Mouse (Mus musculus): ENCODE measurements around the gene Adgrl1. TPM values are rescaled to one million over a fixed set of nuclear protein-coding genes. Genes with fewer than 3 reads are reported as not detected.
"Not testable (repeated sequence)": the region's sequence is repeated elsewhere in the genome, so short reads cannot be mapped to it uniquely, and the experiment has no call there.

The Adgrl1 gene
- polyA plus RNA-seq, 1 experiment from 2014 or later = 0.04 TPM

GRCm38 (mm10) chr8:83980250-83980649 lies 80.3 kb downstream of the Adgrl1 start:
- Histone ChIP-seq H3K4me3 (ENCODE audit: inconsistent target) (no peak overlapping the region), H3K27ac (no peak overlapping the region), H3K36me3 (ENCODE audit: inconsistent target) (peaks cover 29% of the 10 kb centered on the region), H3K79me2 (ENCODE audit: inconsistent target) (peaks cover 44% of the 10 kb centered on the region; the same call in 1 of the 2 replicates)
- 100% methylated on average over 1 of the region's 1 CpGs for WGBS (ENCODE audit: missing documents)

DNA sequence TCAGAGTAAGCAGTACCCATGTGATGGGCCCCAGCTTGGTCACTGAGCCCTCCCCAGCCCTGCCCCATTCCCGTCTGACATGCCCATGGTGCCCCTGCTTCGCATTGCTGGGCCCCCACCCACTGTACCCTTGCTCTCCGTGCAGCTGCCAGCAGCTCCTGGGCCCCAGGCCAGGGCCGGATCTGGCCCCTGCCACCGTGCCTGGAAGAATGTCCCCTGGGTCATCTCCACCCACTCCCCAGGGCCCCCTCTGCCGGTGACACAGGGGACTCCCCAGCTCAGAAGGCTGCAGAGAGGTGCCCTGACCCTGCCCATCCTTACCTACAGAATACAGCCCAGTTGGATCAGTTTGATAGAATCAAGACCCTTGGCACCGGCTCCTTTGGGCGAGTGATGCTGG lies 80.9 kb downstream of the Adgrl1 start:
- H3K79me2 ChIP-seq (ENCODE audit: inconsistent target) = peaks cover 39% of the 10 kb centered on the region; the same call in 1 of the 2 replicates
- H3K4me3 ChIP-seq (ENCODE audit: inconsistent target) = no peak overlapping the region
- 92% methylated on average over 8 of the region's 8 CpGs for WGBS (ENCODE audit: missing documents)
- H3K36me3 ChIP-seq (ENCODE audit: inconsistent target) = peaks cover 32% of the 10 kb centered on the region
- no peak overlapping the region for H3K27ac ChIP-seq

GRCm38 (mm10) chr8:83981533-83981932 lies 81.6 kb downstream of the Adgrl1 start:
- WGBS (ENCODE audit: missing documents) = 92% methylated on average over 7 of the region's 7 CpGs
- Histone ChIP-seq H3K79me2 (ENCODE audit: inconsistent target) (peaks cover 32% of the 10 kb centered on the region; the same call in 1 of the 2 replicates), H3K36me3 (ENCODE audit: inconsistent target) (peaks cover 39% of the 10 kb centered on the region), H3K27ac (no peak overlapping the region), H3K4me3 (ENCODE audit: inconsistent target) (no peak overlapping the region)

GRCm38 (mm10) chr8:83982449-83982848 lies 82.5 kb downstream of the Adgrl1 start:
- Histone ChIP-seq H3K4me3 (ENCODE audit: inconsistent target) (no peak overlapping the region), H3K36me3 (ENCODE audit: inconsistent target) (peaks cover 45% of the 10 kb centered on the region), H3K27ac (no peak overlapping the region), H3K79me2 (ENCODE audit: inconsistent target) (peaks cover 23% of the 10 kb centered on the region; the same call in 1 of the 2 replicates)
- 93% methylated on average over 4 of the region's 4 CpGs for WGBS (ENCODE audit: missing documents)

DNA sequence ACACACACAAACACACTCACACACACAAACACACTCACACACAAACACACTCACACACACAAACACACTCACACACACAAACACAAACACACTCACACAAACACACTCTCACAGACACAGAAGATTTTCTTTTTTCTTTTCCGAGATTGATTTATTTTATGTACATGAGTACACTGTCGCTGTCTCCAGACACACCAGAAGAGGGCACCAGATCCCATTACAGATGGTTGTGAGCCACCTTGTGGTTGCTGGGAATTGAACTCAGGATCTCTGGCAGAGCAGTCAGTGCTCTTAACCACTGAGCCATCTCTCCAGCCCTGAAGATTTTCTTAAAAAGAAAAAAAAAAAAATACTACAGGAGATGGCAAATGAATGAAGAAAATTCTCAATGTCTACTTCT lies 83.3 kb downstream of the Adgrl1 start:
- Histone ChIP-seq H3K36me3 (ENCODE audit: inconsistent target) (peaks cover 45% of the 10 kb centered on the region), H3K79me2 (ENCODE audit: inconsistent target) (peaks cover 15% of the 10 kb centered on the region; the same call in 1 of the 2 replicates)
- WGBS (ENCODE audit: missing documents) = 90% methylated on average over 2 of the region's 2 CpGs
- H3K4me3 ChIP-seq (ENCODE audit: inconsistent target); H3K27ac ChIP-seq: not testable (repeated sequence)

DNA sequence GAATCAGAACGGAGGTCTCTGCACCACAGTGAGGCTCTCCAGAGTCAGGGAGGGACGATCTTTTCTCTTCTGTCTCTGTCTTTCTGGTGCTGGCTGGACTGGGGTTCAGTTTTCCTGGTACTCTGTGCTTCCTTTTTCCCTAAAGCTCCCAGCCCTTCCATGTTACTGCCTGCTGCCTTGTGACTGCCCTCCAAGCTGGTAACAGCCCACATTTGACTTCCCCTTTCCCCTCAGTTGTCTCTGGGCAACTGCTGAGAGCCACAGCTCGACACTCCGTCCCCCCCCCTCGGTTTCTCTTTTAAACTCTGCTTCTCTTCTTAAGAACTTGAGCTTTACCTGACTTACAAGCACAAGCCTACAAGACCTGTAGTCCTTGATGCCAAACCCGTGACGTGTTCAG lies 89.3 kb downstream of the Adgrl1 start:
- 27% methylated on average over 6 of the region's 7 CpGs for WGBS (ENCODE audit: missing documents)

DNA sequence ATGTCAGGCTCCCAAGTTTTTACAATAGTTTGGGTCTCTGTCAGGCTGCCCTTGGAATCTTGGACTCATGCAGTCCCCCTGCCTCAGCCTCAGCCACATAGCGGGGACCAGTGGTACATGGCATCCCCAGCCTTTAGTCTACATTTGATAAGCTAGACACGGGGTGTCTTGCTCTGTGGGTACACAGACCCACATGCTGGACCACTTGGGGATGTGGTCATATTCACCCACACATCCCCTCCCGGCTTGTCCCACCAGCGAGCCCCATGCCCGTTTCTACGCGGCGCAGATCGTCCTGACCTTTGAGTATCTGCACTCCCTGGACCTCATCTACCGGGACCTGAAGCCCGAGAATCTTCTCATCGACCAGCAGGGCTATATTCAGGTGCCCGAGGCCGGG lies 90.3 kb downstream of the Adgrl1 start:
- Histone ChIP-seq H3K4me3 (ENCODE audit: inconsistent target) (no peak overlapping the region), H3K79me2 (ENCODE audit: inconsistent target) (no peaks in the 10 kb centered on the region), H3K27ac (no peak overlapping the region), H3K36me3 (ENCODE audit: inconsistent target) (peaks cover 25% of the 10 kb centered on the region)
- WGBS (ENCODE audit: missing documents) = 93% methylated on average over 14 of the region's 14 CpGs

More for the DNA sequence above, 89.3 kb downstream of the Adgrl1 start:
- no peak overlapping the region for H3K4me3 ChIP-seq (ENCODE audit: inconsistent target)
- peak overlapping the region; percentile 62 for H3K27ac ChIP-seq
- peaks cover 32% of the 10 kb centered on the region for H3K36me3 ChIP-seq (ENCODE audit: inconsistent target)
- H3K79me2 ChIP-seq (ENCODE audit: inconsistent target) = no peaks in the 10 kb centered on the region

Other genes with a start within 250 kb of the Adgrl1 start
- gene Gipc1, start 247.4 kb upstream of the Adgrl1 start, polyA plus RNA-seq (2018) = 61.6 to 92.5 TPM (median 64.4 TPM) in 3 replicates
- gene Ptger1, start 233.4 kb upstream of the Adgrl1 start, polyA plus RNA-seq (2018) = 0.59 to 8.8 TPM (median 1.3 TPM) in 3 replicates
- gene Pkn1, start 200.9 kb upstream of the Adgrl1 start, polyA plus RNA-seq (2018) = 76.4 to 110 TPM (median 109 TPM) in 3 replicates
- 12.5 to 63.9 TPM (median 26.0 TPM) in 3 replicates for gene Ddx39, start 184.9 kb upstream of the Adgrl1 start, polyA plus RNA-seq (2018)
- gene Adgre5, start 158.8 kb upstream of the Adgrl1 start, polyA plus RNA-seq (2018) = 33.0 to 180 TPM (median 147 TPM) in 3 replicates
- 0.06 to 0.11 TPM (median 0.07 TPM) in 3 replicates for gene Gm10644, start 55.1 kb downstream of the Adgrl1 start, polyA plus RNA-seq (2018)
- 3.8 to 22.0 TPM (median 9.5 TPM) in 3 replicates for gene Asf1b, start 55.4 kb downstream of the Adgrl1 start, polyA plus RNA-seq (2018)
- gene Prkaca, start 72.9 kb downstream of the Adgrl1 start, polyA plus RNA-seq (2018) = 59.2 to 70.1 TPM (median 67.5 TPM) in 3 replicates
- 25.5 to 39.0 TPM (median 26.7 TPM) in 3 replicates for gene Samd1, start 97.6 kb downstream of the Adgrl1 start, polyA plus RNA-seq (2018)
- gene 1700067K01Rik, start 101.4 kb downstream of the Adgrl1 start, polyA plus RNA-seq (2018) = not detected in 3 replicates
- 1.9 to 5.2 TPM (median 2.9 TPM) in 3 replicates for gene 2210011C24Rik, start 112.1 kb downstream of the Adgrl1 start, polyA plus RNA-seq (2018)
- 0.07 TPM in 1 of 3 replicates, not detected in the others for gene Palm3, start 121.4 kb downstream of the Adgrl1 start, polyA plus RNA-seq (2018)
- 0.17 to 0.37 TPM (median 0.25 TPM) in 3 replicates for gene Il27ra, start 142.5 kb downstream of the Adgrl1 start, polyA plus RNA-seq (2018)
- not detected in 3 replicates for gene Rln3, start 144.9 kb downstream of the Adgrl1 start, polyA plus RNA-seq (2018)
- 0.32 to 0.52 TPM (median 0.41 TPM) in 3 replicates for gene Gm10643, start 165.0 kb downstream of the Adgrl1 start, polyA plus RNA-seq (2018)
- 3.6 to 8.6 TPM (median 4.9 TPM) in 3 replicates for gene Rfx1, start 166.7 kb downstream of the Adgrl1 start, polyA plus RNA-seq (2018)
- 8.5 to 14.2 TPM (median 10.7 TPM) in 3 replicates for gene Dcaf15, start 204.7 kb downstream of the Adgrl1 start, polyA plus RNA-seq (2018)
- gene Podnl1, start 225.9 kb downstream of the Adgrl1 start, polyA plus RNA-seq (2018) = not detected in 3 replicates
- 21.7 to 24.3 TPM (median 22.4 TPM) in 3 replicates for gene Cc2d1a, start 247.8 kb downstream of the Adgrl1 start, polyA plus RNA-seq (2018)
- gene 4930432K21Rik, start 247.9 kb downstream of the Adgrl1 start, polyA plus RNA-seq (2018) = 0.41 to 0.82 TPM (median 0.47 TPM) in 3 replicates